Mouse (Mus musculus): ENCODE measurements around the gene Kcnc1.

DNA sequence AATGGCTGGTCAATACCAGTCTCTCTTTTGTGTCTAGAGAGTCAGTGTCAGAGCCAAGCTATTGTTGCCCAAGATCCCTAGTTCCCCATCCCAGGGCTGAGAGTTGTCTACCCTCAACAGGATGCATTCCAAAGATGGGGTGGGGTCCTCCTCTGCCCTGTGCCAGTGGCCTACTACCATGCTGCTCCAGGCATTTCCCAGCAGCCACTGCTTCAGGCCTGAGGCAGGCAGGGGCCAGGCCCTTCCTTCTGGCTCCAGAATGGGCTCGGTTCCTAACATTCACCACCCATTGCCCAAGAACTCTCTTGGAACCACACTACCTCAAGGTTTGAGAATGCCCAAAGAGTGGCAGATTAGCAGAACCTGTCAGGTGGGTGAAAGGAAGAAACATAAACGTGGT is 43.5 kb upstream of the Kcnc1 start:
- TF ChIP-seq CTCF (IDR thresholded peaks at IDR 0.05; ENCODE audit: extremely low read depth, insufficient read length, insufficient replicate concordance, low read depth, low read length): no peak
- no peak for TF ChIP-seq POLR2A (IDR thresholded peaks at IDR 0.05; ENCODE audit: low read depth, low read length)
